Mouse (Mus musculus) testis, adult 2 months (tissue): Measurements from ENCODE around the gene C87436.

Experiments used
- CTCF ChIP-seq: fragments of 200-500 bp; IDR thresholded peaks from 2 replicates; pipeline ENCODE4 v1.5.1; 2012; ENCODE audit warnings: low read depth, mild to moderate bottlenecking, inconsistent platforms, low read length, moderate library complexity; ENCODE audit not compliant: control insufficient read depth, insufficient read depth, insufficient replicate concordance
- POLR2A ChIP-seq: fragments of 200-500 bp; IDR thresholded peaks from 2 replicates; pipeline ENCODE4 v1.6.1; 2012; ENCODE audit warnings: low read depth, mild to moderate bottlenecking, inconsistent platforms, low read length, moderate library complexity; ENCODE audit not compliant: control insufficient read depth

DNA sequence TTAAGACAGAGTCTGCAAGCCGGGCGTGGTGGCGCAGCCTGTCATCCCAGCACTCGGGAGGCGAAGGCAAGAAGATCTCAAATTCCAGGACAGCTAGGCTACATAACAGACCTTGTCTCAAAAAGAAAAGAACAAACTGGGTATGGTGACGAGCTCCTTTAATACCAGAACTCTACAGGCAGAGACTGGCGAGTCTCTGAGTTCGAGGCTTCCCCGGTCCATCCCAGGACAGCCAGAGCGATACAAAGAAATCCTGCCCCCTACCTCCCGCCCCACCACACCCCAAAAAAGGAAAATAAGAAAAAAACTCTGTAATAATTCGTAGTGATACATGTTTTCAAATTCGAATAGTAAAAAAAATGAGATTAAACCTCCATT is 934 bp downstream of the C87436 start:
- TF ChIP-seq POLR2A (no peak), CTCF (no peak)
